Mouse (Mus musculus): ENCODE measurements around the gene 6030452D12Rik. TPM values are rescaled to one million over a fixed set of nuclear protein-coding genes. Genes with fewer than 3 reads are reported as not detected.

The 6030452D12Rik gene
- not detected in 2 replicates for polyA plus RNA-seq (2014; fragmentation: Nextera tagmentation; extraction: Ambion mirVana)

- Histone ChIP-seq H3K36me3 (ENCODE audit: control insufficient read depth, insufficient read depth, low read length) (no peaks in the 10 kb centered on the region), H3K9ac (ENCODE audit: low read depth, low read length) (no peak within 1 kb of the TSS), H3K27me3 (replicated peaks; ENCODE audit: control insufficient read depth, insufficient read depth, low read length) (no peaks in the 10 kb centered on the region), H3K4me2 (ENCODE audit: low read depth, low read length) (no peak within 1 kb of the TSS), H3K27ac (replicated peaks; ENCODE audit: low read depth, low read length) (0 out of 2 replicates have a peak within 1 kb of the TSS, but pooled peaks have one; percentile 17), H3K9me3 (ENCODE audit: control insufficient read depth, low read length) (no peaks in the 10 kb centered on the region), H3K4me3 (ENCODE audit: low read depth, low read length) (no peak within 1 kb of the TSS), H3K4me1 (ENCODE audit: control insufficient read depth, insufficient read depth, low read length) (0 out of 2 replicates have a peak, but pooled peaks cover 3% of the 10 kb centered on the region)
- WGBS, result 62% methylated on average over 8 of the region's 8 CpGs
- no peak for ATAC-seq (ENCODE audit: low read depth)
- DNase-seq (ENCODE audit: low spot score), result peak; percentile 32
Observed at GRCm38 (mm10) chr8:106500018-106500685, at the start of gene 6030452D12Rik. 6030452D12Rik (plus strand) TSS chr8:106500522.

GRCm38 (mm10) chr8:106451301-106452085, 48.8 kb upstream of the 6030452D12Rik start:
- DNase-seq (ENCODE audit: low spot score), result no peak
- H3K9me3 ChIP-seq (ENCODE audit: control insufficient read depth, low read length), result no peaks in the 10 kb centered on the region
- H3K27me3 ChIP-seq (replicated peaks; ENCODE audit: control insufficient read depth, insufficient read depth, low read length), result no peaks in the 10 kb centered on the region
- no peak overlapping the region for H3K27ac ChIP-seq (replicated peaks; ENCODE audit: low read depth, low read length)
- no peak overlapping the region for H3K4me2 ChIP-seq (ENCODE audit: low read depth, low read length)
- no peak overlapping the region for H3K9ac ChIP-seq (ENCODE audit: low read depth, low read length)
- WGBS, result 59% methylated on average over 6 of the region's 6 CpGs
- H3K36me3 ChIP-seq (ENCODE audit: control insufficient read depth, insufficient read depth, low read length), result no peaks in the 10 kb centered on the region
- ATAC-seq (ENCODE audit: low read depth), result peak; percentile 57; the same call in 1 of the 2 replicates
- H3K4me1 ChIP-seq (ENCODE audit: control insufficient read depth, insufficient read depth, low read length), result no peaks in the 10 kb centered on the region
- no peak overlapping the region for H3K4me3 ChIP-seq (ENCODE audit: low read depth, low read length)

- no peaks in the 10 kb centered on the region for H3K9me3 ChIP-seq (ENCODE audit: control insufficient read depth, low read length)
- H3K27ac ChIP-seq (replicated peaks; ENCODE audit: low read depth, low read length), result no peak overlapping the region
- H3K4me1 ChIP-seq (ENCODE audit: control insufficient read depth, insufficient read depth, low read length), result no peaks in the 10 kb centered on the region
- 61% methylated on average over 12 of the region's 12 CpGs for WGBS
- no peaks in the 10 kb centered on the region for H3K36me3 ChIP-seq (ENCODE audit: control insufficient read depth, insufficient read depth, low read length)
- ATAC-seq (ENCODE audit: low read depth) (no peak), DNase-seq (ENCODE audit: low spot score) (no peak)
- no peaks in the 10 kb centered on the region for H3K27me3 ChIP-seq (replicated peaks; ENCODE audit: control insufficient read depth, insufficient read depth, low read length)
- H3K4me2 ChIP-seq (ENCODE audit: low read depth, low read length), result no peak overlapping the region
- H3K9ac ChIP-seq (ENCODE audit: low read depth, low read length), result no peak overlapping the region
- H3K4me3 ChIP-seq (ENCODE audit: low read depth, low read length), result no peak overlapping the region
Observed at GRCm38 (mm10) chr8:106452701-106453481, 47.4 kb upstream of the 6030452D12Rik start.

GRCm38 (mm10) chr8:106454036-106454435, 46.3 kb upstream of the 6030452D12Rik start:
- WGBS, result 66% methylated on average over 11 of the region's 11 CpGs
- Histone ChIP-seq H3K4me2 (ENCODE audit: low read depth, low read length) (no peak overlapping the region), H3K36me3 (ENCODE audit: control insufficient read depth, insufficient read depth, low read length) (no peaks in the 10 kb centered on the region), H3K27ac (replicated peaks; ENCODE audit: low read depth, low read length) (no peak overlapping the region), H3K9me3 (ENCODE audit: control insufficient read depth, low read length) (no peaks in the 10 kb centered on the region), H3K27me3 (replicated peaks; ENCODE audit: control insufficient read depth, insufficient read depth, low read length) (no peaks in the 10 kb centered on the region), H3K9ac (ENCODE audit: low read depth, low read length) (no peak overlapping the region), H3K4me3 (ENCODE audit: low read depth, low read length) (no peak overlapping the region), H3K4me1 (ENCODE audit: control insufficient read depth, insufficient read depth, low read length) (no peaks in the 10 kb centered on the region)
- DNase-seq (ENCODE audit: low spot score) (no peak), ATAC-seq (ENCODE audit: low read depth) (no peak)

GRCm38 (mm10) chr8:106462131-106462530, 38.2 kb upstream of the 6030452D12Rik start:
- 74% methylated on average over 5 of the region's 5 CpGs for WGBS
- Histone ChIP-seq H3K27ac (replicated peaks; ENCODE audit: low read depth, low read length) (no peak overlapping the region), H3K27me3 (replicated peaks; ENCODE audit: control insufficient read depth, insufficient read depth, low read length) (no peaks in the 10 kb centered on the region), H3K36me3 (ENCODE audit: control insufficient read depth, insufficient read depth, low read length) (no peaks in the 10 kb centered on the region), H3K4me2 (ENCODE audit: low read depth, low read length) (no peak overlapping the region), H3K9me3 (ENCODE audit: control insufficient read depth, low read length) (no peaks in the 10 kb centered on the region), H3K4me3 (ENCODE audit: low read depth, low read length) (no peak overlapping the region), H3K9ac (ENCODE audit: low read depth, low read length) (no peak overlapping the region), H3K4me1 (ENCODE audit: control insufficient read depth, insufficient read depth, low read length) (no peaks in the 10 kb centered on the region)
- no peak for DNase-seq (ENCODE audit: low spot score)
- ATAC-seq (ENCODE audit: low read depth), result no peak

GRCm38 (mm10) chr8:106463795-106464194, 36.5 kb upstream of the 6030452D12Rik start:
- Histone ChIP-seq H3K4me2 (ENCODE audit: low read depth, low read length) (no peak overlapping the region), H3K36me3 (ENCODE audit: control insufficient read depth, insufficient read depth, low read length) (no peaks in the 10 kb centered on the region), H3K27ac (replicated peaks; ENCODE audit: low read depth, low read length) (no peak overlapping the region), H3K27me3 (replicated peaks; ENCODE audit: control insufficient read depth, insufficient read depth, low read length) (no peaks in the 10 kb centered on the region), H3K4me3 (ENCODE audit: low read depth, low read length) (no peak overlapping the region), H3K9me3 (ENCODE audit: control insufficient read depth, low read length) (no peaks in the 10 kb centered on the region), H3K9ac (ENCODE audit: low read depth, low read length) (no peak overlapping the region), H3K4me1 (ENCODE audit: control insufficient read depth, insufficient read depth, low read length) (no peaks in the 10 kb centered on the region)
- no peak for ATAC-seq (ENCODE audit: low read depth)
- DNase-seq (ENCODE audit: low spot score), result no peak
- WGBS, result 89% methylated on average over 6 of the region's 6 CpGs

GRCm38 (mm10) chr8:106469485-106469884, 30.8 kb upstream of the 6030452D12Rik start:
- peak; percentile 75 for DNase-seq (ENCODE audit: low spot score)
- 18% methylated on average over 7 of the region's 7 CpGs for WGBS
- Histone ChIP-seq H3K27me3 (replicated peaks; ENCODE audit: control insufficient read depth, insufficient read depth, low read length) (no peaks in the 10 kb centered on the region), H3K4me3 (ENCODE audit: low read depth, low read length) (no peak overlapping the region), H3K27ac (replicated peaks; ENCODE audit: low read depth, low read length) (no peak overlapping the region), H3K36me3 (ENCODE audit: control insufficient read depth, insufficient read depth, low read length) (no peaks in the 10 kb centered on the region), H3K9ac (ENCODE audit: low read depth, low read length) (no peak overlapping the region), H3K9me3 (ENCODE audit: control insufficient read depth, low read length) (no peaks in the 10 kb centered on the region), H3K4me1 (ENCODE audit: control insufficient read depth, insufficient read depth, low read length) (no peaks in the 10 kb centered on the region), H3K4me2 (ENCODE audit: low read depth, low read length) (no peak overlapping the region)
- ATAC-seq (ENCODE audit: low read depth), result 0 out of 2 replicates have a peak, but pooled peaks have one; percentile 41

GRCm38 (mm10) chr8:106474001-106474400, 26.3 kb upstream of the 6030452D12Rik start:
- DNase-seq (ENCODE audit: low spot score), result no peak
- H3K27me3 ChIP-seq (replicated peaks; ENCODE audit: control insufficient read depth, insufficient read depth, low read length), result no peaks in the 10 kb centered on the region
- no peak for ATAC-seq (ENCODE audit: low read depth)

More at GRCm38 (mm10) chr8:106474001-106474400, 26.3 kb upstream of the 6030452D12Rik start:
- Histone ChIP-seq H3K4me2 (ENCODE audit: low read depth, low read length) (no peak overlapping the region), H3K9me3 (ENCODE audit: control insufficient read depth, low read length) (no peaks in the 10 kb centered on the region), H3K4me1 (ENCODE audit: control insufficient read depth, insufficient read depth, low read length) (no peaks in the 10 kb centered on the region), H3K36me3 (ENCODE audit: control insufficient read depth, insufficient read depth, low read length) (no peaks in the 10 kb centered on the region), H3K4me3 (ENCODE audit: low read depth, low read length) (no peak overlapping the region), H3K9ac (ENCODE audit: low read depth, low read length) (no peak overlapping the region), H3K27ac (replicated peaks; ENCODE audit: low read depth, low read length) (no peak overlapping the region)
- WGBS, result 92% methylated on average over 5 of the region's 5 CpGs

All from embryonic facial prominence, embryonic 14.5 days (tissue).